Mouse (Mus musculus) left cerebral cortex, adult 18-20 months (tissue): ENCODE measurements around the gene Rpl39. TPM values are rescaled to one million over a fixed set of nuclear protein-coding genes. Genes with fewer than 3 reads are reported as not detected.
A peak's percentile ranks its signal among the peaks of the same experiment; 100 is the strongest.

Experiments used
- DNase-seq, 2 experiments: peaks; one replicate each; pipeline ENCODE4 v3.0.0; 2021 to 2022; ENCODE audit warnings: low spot score in 2 of 2, mixed read lengths in 1 of 2
- total RNA-seq, 2 experiments: library from RNA; stranded (reverse); gene quantifications; 2 replicates each; pipeline ENCODE4 v1.2.3; 2021

The Rpl39 gene
- total RNA-seq, 2 experiments from 2014 or later = 274 to 295 TPM

- DNase-seq = no peak
These were observed 16.4 kb downstream of the Rpl39 start for GRCm38 (mm10) chrX:37068766-37069165.

DNA sequence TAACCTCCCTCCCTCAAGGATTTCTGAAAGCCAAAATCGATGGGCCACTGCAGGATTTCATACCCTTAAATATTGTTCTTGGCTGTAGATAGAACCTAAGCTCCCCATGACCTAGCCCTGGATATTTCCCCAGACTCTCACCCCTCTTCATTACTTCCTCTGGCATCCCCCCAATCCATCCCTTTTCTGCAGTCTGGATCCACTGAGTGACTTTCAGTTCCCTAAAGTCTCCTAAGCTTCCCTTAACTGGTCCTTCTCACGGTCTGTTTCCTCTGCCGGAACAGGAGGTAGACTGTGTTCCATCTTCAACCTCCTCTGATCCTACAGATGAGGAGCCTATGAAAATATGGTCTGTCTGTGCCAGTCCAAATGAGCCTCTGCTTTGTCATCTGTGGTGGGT is 17.9 kb downstream of the Rpl39 start:
- DNase-seq = no peak

- no peak for DNase-seq
These were observed 21.3 kb downstream of the Rpl39 start for GRCm38 (mm10) chrX:37063902-37064301.

DNA sequence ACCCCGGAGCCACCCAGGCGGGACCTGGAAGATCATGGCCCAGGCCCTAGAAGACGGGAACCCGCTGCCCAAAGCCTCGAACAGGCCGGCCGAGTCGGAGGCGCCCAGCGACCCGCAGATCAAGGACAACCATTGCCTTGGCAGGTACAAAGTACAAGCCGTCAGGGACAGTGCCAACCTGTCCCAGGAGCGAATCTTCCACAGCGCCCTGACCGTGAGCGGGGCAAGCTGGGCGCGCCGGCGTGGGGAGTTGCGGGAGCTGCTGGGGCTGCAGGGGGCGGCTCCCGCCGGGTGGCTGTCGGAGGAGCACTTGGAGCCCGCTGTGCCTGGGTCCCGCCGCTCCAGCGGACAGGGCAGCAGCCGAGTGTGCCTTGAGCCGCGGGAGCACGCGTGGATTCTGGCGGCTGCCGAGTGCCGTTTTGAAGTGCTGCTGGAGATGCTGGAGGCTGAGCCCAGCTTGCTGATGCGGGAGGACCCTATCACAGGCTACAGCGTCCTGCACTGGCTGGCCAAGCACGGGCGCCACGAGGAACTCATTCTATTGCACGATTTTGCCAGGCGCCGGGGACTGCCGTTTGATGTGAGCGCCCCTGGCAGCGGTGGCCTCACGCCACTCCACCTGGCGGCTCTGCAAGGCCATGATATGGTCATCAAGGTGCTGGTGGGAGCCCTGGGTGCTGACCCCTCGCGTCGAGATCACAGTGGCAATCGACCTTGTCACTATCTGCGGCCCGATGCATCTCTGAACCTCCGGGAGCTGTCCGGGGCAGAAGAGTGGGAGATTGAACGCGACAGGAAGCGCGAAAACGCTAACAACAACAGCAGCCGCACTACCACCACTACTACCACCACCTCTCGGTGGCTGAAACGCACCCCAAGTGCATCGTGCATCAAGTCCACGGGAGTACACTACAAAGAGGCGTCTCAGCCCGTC is 36.0 kb downstream of the Rpl39 start:
- no peak for DNase-seq

DNA sequence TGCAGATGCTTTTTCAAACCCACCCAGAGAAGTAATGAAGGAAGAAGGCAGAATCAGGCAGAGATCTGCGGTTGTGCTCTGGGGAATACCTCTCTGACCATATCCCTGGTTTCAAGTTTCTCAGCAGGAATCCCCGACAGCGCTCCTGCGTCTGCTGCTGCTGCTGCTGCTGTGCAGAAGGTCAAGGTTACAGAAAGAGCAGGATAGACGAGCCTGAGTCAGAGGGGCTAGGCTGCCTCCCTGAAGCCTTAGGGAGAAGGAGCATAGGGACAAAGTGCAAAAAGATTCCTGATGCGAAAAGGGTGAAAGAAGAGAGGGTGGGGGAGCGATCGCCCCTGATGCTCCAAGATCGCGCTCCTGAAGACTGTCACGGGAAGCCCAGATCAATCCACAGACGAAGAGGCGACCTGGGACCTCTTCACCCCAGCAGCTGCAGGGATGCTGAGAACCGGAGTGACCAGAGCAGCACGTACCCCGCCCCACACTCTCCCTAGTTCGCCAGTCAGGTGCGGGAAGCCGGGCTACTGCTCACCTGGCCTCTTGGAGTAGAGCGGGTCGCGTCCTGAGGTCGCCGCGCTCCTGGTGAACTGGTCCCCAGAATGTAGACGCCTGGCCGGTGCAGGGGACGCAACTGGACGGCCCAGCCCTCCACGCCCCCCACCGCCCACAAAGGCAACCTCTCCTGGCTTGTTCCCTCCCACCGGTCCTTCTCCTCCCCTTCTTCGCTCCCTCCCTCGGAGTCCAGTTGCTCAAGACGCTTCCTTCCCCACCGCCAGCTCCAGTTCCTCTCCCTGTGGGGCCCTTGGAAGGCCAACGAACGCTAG is 36.9 kb downstream of the Rpl39 start, which contains the start of gene Sowahd:
Gene Sowahd, plus strand, starts transcription at position 780 of the 824 bp plus-strand sequence.
- no peak for DNase-seq

GRCm38 (mm10) chrX:37042726-37043125 is 42.5 kb downstream of the Rpl39 start:
- peak; percentile 66 to 70 for DNase-seq

Other genes starting within 250 kb of the Rpl39 start
- gene Ube2a, start 211.5 kb downstream of the Rpl39 start, total RNA-seq = 10 to 100 TPM; 44.1 to 50.3 TPM
- 10 to 100 TPM; 36.9 to 39.0 TPM for gene C330007P06Rik, start 211.3 kb downstream of the Rpl39 start, total RNA-seq
- gene Nkrf, start 182.5 kb downstream of the Rpl39 start, total RNA-seq = 10 to 100 TPM; 37.5 to 38.0 TPM
- 10 to 100 TPM; 58.3 to 67.0 TPM for gene Sept6, start 93.6 kb downstream of the Rpl39 start, total RNA-seq
- not detected for gene Sowahd, start 36.6 kb downstream of the Rpl39 start, total RNA-seq
- 10 to 100 TPM; 17.4 to 18.1 TPM for gene Upf3b, start 24.9 kb upstream of the Rpl39 start, total RNA-seq
- gene Nkap, start 41.4 kb upstream of the Rpl39 start, total RNA-seq = 10 to 100 TPM; 11.9 to 14.1 TPM
- gene Akap14, start 83.4 kb upstream of the Rpl39 start, total RNA-seq = not detected
- 100 to 1,000 TPM; 189 to 199 TPM for gene Ndufa1, start 105.8 kb upstream of the Rpl39 start, total RNA-seq
- gene Rnf113a1, start 105.8 kb upstream of the Rpl39 start, total RNA-seq = 1 to 10 TPM; 7.5 to 8.7 TPM
- not detected for gene Gm9, start 125.6 kb upstream of the Rpl39 start, total RNA-seq
- not detected for gene Rhox1, start 136.9 kb upstream of the Rpl39 start, total RNA-seq
- gene Rhox2a, start 159.6 kb upstream of the Rpl39 start, total RNA-seq = not detected
- gene Rhox3a, start 164.5 kb upstream of the Rpl39 start, total RNA-seq = not detected
- not detected for gene Rhox4a, start 179.9 kb upstream of the Rpl39 start, total RNA-seq